Mouse (Mus musculus) adrenal gland (tissue): ENCODE measurements around the gene Actr3b.

Experiments
- intact Hi-C: fragments of 180-260 bp; cut with DNase I; formaldehyde crosslinking; loops from one replicate; pipeline ENCODE4 v1.15.1; 2025

Actr3b gene

GRCm38 (mm10) chr5:25773921-25774790, 14.4 kb downstream of the Actr3b start:
- intact Hi-C loops: no loop called here

GRCm38 (mm10) chr5:25791570-25791969, 31.8 kb downstream of the Actr3b start:
- intact Hi-C loops: no loop called here

- intact Hi-C loops: no loop called here
Measured at GRCm38 (mm10) chr5:25797776-25798175, 38.0 kb downstream of the Actr3b start.

- intact Hi-C loops: no loop called here
Measured at GRCm38 (mm10) chr5:25800929-25801328, 41.1 kb downstream of the Actr3b start.

- intact Hi-C loops: no loop called here
Measured at GRCm38 (mm10) chr5:25801744-25802143, 41.9 kb downstream of the Actr3b start.

GRCm38 (mm10) chr5:25804569-25804968, 44.8 kb downstream of the Actr3b start:
- intact Hi-C loops: no loop called here

GRCm38 (mm10) chr5:25812922-25813321, 53.1 kb downstream of the Actr3b start:
- intact Hi-C loops: no loop called here

- intact Hi-C loops: loop anchor here (10.0 kb wide), 1 partner anchor 415 kb away; no protein-coding TSS in a partner anchor
Measured at GRCm38 (mm10) chr5:25829308-25830094, 69.7 kb downstream of the Actr3b start.

GRCm38 (mm10) chr5:25830802-25831201, 71.0 kb downstream of the Actr3b start:
- intact Hi-C loops: loop anchor here (10.0 kb wide), 1 partner anchor 416 kb away; no protein-coding TSS in a partner anchor

- intact Hi-C loops: loop anchor here (10.0 kb wide), 1 partner anchor 417 kb away; no protein-coding TSS in a partner anchor
Measured at GRCm38 (mm10) chr5:25831624-25832023, 71.8 kb downstream of the Actr3b start.

- intact Hi-C loops: loop anchor here (10.0 kb wide), 1 partner anchor 425 kb away; no protein-coding TSS in a partner anchor
Measured at GRCm38 (mm10) chr5:25839400-25839799, 79.6 kb downstream of the Actr3b start.

GRCm38 (mm10) chr5:25846558-25846957, 86.8 kb downstream of the Actr3b start:
- intact Hi-C loops: no loop called here

- intact Hi-C loops: no loop called here
Measured at GRCm38 (mm10) chr5:25847154-25847553, 87.4 kb downstream of the Actr3b start.

GRCm38 (mm10) chr5:25848058-25848457, 88.3 kb downstream of the Actr3b start:
- intact Hi-C loops: no loop called here

- intact Hi-C loops: no loop called here
Measured at GRCm38 (mm10) chr5:25866201-25866600, 106.4 kb downstream of the Actr3b start.

GRCm38 (mm10) chr5:25869880-25870279, 110.1 kb downstream of the Actr3b start:
- intact Hi-C loops: loop anchor here (10.0 kb wide), 1 partner anchor 1005 kb away; no protein-coding TSS in a partner anchor

- intact Hi-C loops: loop anchor here (10.0 kb wide), 1 partner anchor 1004 kb away; no protein-coding TSS in a partner anchor
Measured at GRCm38 (mm10) chr5:25870632-25871031, 110.8 kb downstream of the Actr3b start.

GRCm38 (mm10) chr5:25871342-25872023, 111.7 kb downstream of the Actr3b start:
- intact Hi-C loops: loop anchor here (10.0 kb wide), 1 partner anchor 1003 kb away; no protein-coding TSS in a partner anchor

GRCm38 (mm10) chr5:25873046-25873445, 113.2 kb downstream of the Actr3b start:
- intact Hi-C loops: loop anchor here (10.0 kb wide), 1 partner anchor 1002 kb away; no protein-coding TSS in a partner anchor

GRCm38 (mm10) chr5:25875927-25876326, 116.1 kb downstream of the Actr3b start:
- intact Hi-C loops: loop anchor here (10.0 kb wide), 1 partner anchor 999 kb away; no protein-coding TSS in a partner anchor

- intact Hi-C loops: loop anchor here (10.0 kb wide), 1 partner anchor 998 kb away; no protein-coding TSS in a partner anchor
Measured at GRCm38 (mm10) chr5:25877281-25877680, 117.5 kb downstream of the Actr3b start.
